Mouse (Mus musculus) Muller cell, postnatal 12 days (primary cell): ENCODE measurements around the gene 1700024G13Rik.

Experiments
- DNase-seq: peaks from one replicate; pipeline ENCODE4 v3.0.0-alpha.2; 2015; ENCODE audit errors: inconsistent ontology term

Gene 1700024G13Rik

GRCm38 (mm10) chr14:32332515-32333445 lies 55.4 kb downstream of the 1700024G13Rik start:
- DNase-seq: no peak

GRCm38 (mm10) chr14:32327366-32327765 lies 60.8 kb downstream of the 1700024G13Rik start:
- no peak for DNase-seq
